Mouse (Mus musculus) stomach, postnatal 0 days (tissue): Measurements from ENCODE around the gene Ldb3.

ENCODE experiments used
- CTCF ChIP-seq: IDR thresholded peaks from 2 replicates; pipeline ENCODE4 v1.5.1; 2016; ENCODE audit warnings: antibody characterized with exemption, low read depth, mild to moderate bottlenecking, moderate library complexity
- EP300 ChIP-seq: optimal IDR thresholded peaks from 2 replicates; pipeline ENCODE3; 2016; ENCODE audit warnings: antibody characterized with exemption

- TF ChIP-seq CTCF (no peak), EP300 (no peak)
Measured at GRCm38 (mm10) chr14:34493682-34494081, 94.8 kb downstream of the Ldb3 start.
